Mouse (Mus musculus): ENCODE measurements around the gene Atp13a2.

DNA sequence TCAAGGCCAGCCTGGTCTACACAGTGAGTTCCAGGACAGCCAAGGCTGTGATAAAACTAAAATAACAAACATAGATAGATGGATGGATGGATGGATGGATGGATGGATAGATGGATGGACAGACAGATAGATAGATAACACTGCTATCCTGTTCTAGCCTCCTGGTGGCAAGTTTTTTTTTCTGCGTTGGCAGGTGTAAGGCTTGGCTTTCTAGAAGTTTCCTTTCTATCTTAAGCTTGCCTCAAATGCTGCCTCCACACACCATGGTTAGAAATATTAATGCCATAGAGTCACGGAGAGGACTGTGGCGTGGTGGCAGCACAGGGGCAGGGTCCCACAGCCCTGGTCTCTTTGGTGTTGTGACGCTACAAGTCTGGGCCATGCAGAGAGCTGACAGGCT lies 41.1 kb upstream of the Atp13a2 start:
- TF ChIP-seq GATA1 (IDR thresholded peaks at IDR 0.05; ENCODE audit: low read length) = no peak
- no peak for TF ChIP-seq TAL1 (IDR thresholded peaks at IDR 0.05; ENCODE audit: low read length)
